Mouse (Mus musculus) mesoderm, embryonic 11.5 days (tissue): ENCODE measurements at regions not wholly inside any gene's neighbourhood (a gene's known extent, or its start where the extent isn't known, plus 50 kb on each side); places are given as distances from the start of the nearest gene placed in this dataset.

Experiments
- DNase-seq: peaks from one replicate; pipeline ENCODE4 v3.0.0-alpha.2; 2012; ENCODE audit warnings: low read depth, low spot score

DNA sequence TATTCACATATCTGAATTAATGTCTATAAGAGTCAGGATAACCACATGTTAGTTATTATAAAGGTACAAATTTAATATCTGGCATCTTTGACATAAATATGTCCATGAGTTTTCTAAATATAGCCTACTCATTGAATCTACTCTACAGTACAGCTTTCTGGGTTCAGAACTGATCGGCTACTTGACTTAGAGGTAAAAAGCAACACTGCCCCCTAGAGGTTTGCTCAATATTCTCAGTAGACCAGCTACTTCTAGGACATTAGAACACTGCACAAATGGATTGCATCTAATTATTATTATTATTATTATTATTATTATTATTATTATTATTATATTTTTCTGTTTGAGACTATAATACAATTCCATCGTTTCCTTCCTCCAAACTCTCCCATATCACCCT lies 418.8 kb upstream of the Tpm3-rs7 start:
- DNase-seq = peak; percentile 65

DNA sequence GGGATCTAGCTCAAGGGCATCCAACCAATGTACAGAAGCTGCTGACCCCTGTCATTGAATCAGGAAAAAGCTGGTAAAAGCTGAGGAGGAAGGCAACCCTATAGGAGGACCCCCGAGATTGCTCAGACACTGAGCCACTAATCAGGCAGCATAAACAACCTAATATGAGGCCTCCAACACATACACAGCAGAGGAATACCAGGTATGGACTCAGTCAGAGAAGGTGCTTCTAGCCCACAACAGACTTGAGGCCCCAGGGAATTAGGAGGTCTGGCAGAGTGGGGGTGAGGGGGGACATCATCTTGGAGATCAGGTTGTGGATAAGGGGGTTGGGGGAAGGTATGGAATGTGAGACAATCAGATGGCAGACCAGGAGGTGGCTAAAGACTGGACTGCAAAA lies 413.2 kb upstream of the Tpm3-rs7 start:
- DNase-seq = no peak

- DNase-seq = no peak
Measured at GRCm38 (mm10) chr14:112917148-112917547, 397.3 kb upstream of the Tpm3-rs7 start.
